Mouse (Mus musculus) midbrain, embryonic 16.5 days (tissue): ENCODE results near the gene Gm49369. TPM values are rescaled to one million over a fixed set of nuclear protein-coding genes. Genes with fewer than 3 reads are reported as not detected.

ENCODE experiments used
- polyA plus RNA-seq: library from polyadenylated mRNA; unstranded; fragments of >200 nt; fragmentation: Nextera tagmentation; extraction: Ambion mirVana; gene quantifications from 2 replicates; pipeline ENCODE4 v1.2.1, GENCODE M21; 2015

Gm49369 gene
- polyA plus RNA-seq, 1 experiment from 2014 or later = 2.5 TPM

Other genes starting within 250 kb of the Gm49369 start
- not detected in 2 replicates for gene Gm39115, start 246.6 kb downstream of the Gm49369 start, polyA plus RNA-seq
- gene Gm45337, start 238.1 kb downstream of the Gm49369 start, polyA plus RNA-seq = not detected in 2 replicates
- not detected in 2 replicates for gene Gm29735, start 225.6 kb downstream of the Gm49369 start, polyA plus RNA-seq
- gene Gm4553, start 216.9 kb downstream of the Gm49369 start, polyA plus RNA-seq = not detected in 2 replicates
- gene Krtap5-2, start 206.7 kb downstream of the Gm49369 start, polyA plus RNA-seq = not detected in 2 replicates
- gene Gm10153, start 192.3 kb downstream of the Gm49369 start, polyA plus RNA-seq = not detected in 2 replicates
- not detected in 2 replicates for gene Krtap5-3, start 181.3 kb downstream of the Gm49369 start, polyA plus RNA-seq
- not detected in 2 replicates for gene Gm7579, start 170.8 kb downstream of the Gm49369 start, polyA plus RNA-seq
- not detected in 2 replicates for gene Krtap5-5, start 152.7 kb downstream of the Gm49369 start, polyA plus RNA-seq
- gene Gm40460, start 141.6 kb downstream of the Gm49369 start, polyA plus RNA-seq = not detected in 2 replicates
- not detected in 2 replicates for gene Gm2431, start 124.3 kb downstream of the Gm49369 start, polyA plus RNA-seq
- not detected in 2 replicates for gene Gm4559, start 108.3 kb downstream of the Gm49369 start, polyA plus RNA-seq
- not detected in 2 replicates for gene Krtap5-1, start 85.5 kb downstream of the Gm49369 start, polyA plus RNA-seq
- gene Krtap5-4, start 79.1 kb downstream of the Gm49369 start, polyA plus RNA-seq = not detected in 2 replicates
- gene Ifitm10, start 8.9 kb downstream of the Gm49369 start, polyA plus RNA-seq = 11.3 and 14.1 TPM in 2 replicates
- gene Ctsd, start 5.4 kb upstream of the Gm49369 start, polyA plus RNA-seq = 243 and 289 TPM in 2 replicates
- gene Syt8, start 52.2 kb upstream of the Gm49369 start, polyA plus RNA-seq = not detected in 2 replicates
- gene Tnni2, start 59.1 kb upstream of the Gm49369 start, polyA plus RNA-seq = 0.51 and 0.78 TPM in 2 replicates
- 4.8 and 5.1 TPM in 2 replicates for gene Lsp1, start 78.1 kb upstream of the Gm49369 start, polyA plus RNA-seq
- gene Tnnt3, start 116.2 kb upstream of the Gm49369 start, polyA plus RNA-seq = 0.91 and 1.6 TPM in 2 replicates
- gene Mrpl23, start 150.0 kb upstream of the Gm49369 start, polyA plus RNA-seq = 15.6 and 18.6 TPM in 2 replicates